Mouse (Mus musculus) embryonic facial prominence, embryonic 12.5 days (tissue): ENCODE measurements around the gene Slit3. TPM values are rescaled to one million over a fixed set of nuclear protein-coding genes. Genes with fewer than 3 reads are reported as not detected.

ENCODE experiments used
- ATAC-seq: fragments of 200-750 bp; cut with Nextera tagmentation; 2 replicates; pipeline ENCODE4 v1.8.0; 2017; ENCODE audit not compliant: insufficient number of reproducible peaks, insufficient read depth, low FRiP score, low TSS enrichment
- H3K27ac ChIP-seq: fragments of 300-500 bp; sonication (generic); 2 replicates; pipeline ENCODE4 v1.5.1; 2016; ENCODE audit warnings: mild to moderate bottlenecking
- H3K27me3 ChIP-seq: fragments of 300-500 bp; sonication (generic); 2 replicates; pipeline ENCODE4 v1.6.1; 2016; ENCODE audit warnings: mild to moderate bottlenecking, moderate library complexity
- H3K36me3 ChIP-seq: fragments of 300-500 bp; sonication (generic); 2 replicates; pipeline ENCODE4 v1.6.1; 2016; ENCODE audit warnings: mild to moderate bottlenecking
- H3K4me1 ChIP-seq: fragments of 300-500 bp; sonication (generic); 2 replicates; pipeline ENCODE4 v1.6.1; 2016
- H3K4me2 ChIP-seq: fragments of 300-500 bp; sonication (generic); replicated peaks from 2 replicates; pipeline ENCODE4 v1.6.1; 2016; ENCODE audit warnings: mild to moderate bottlenecking, moderate library complexity
- H3K4me3 ChIP-seq: fragments of 300-500 bp; sonication (generic); 2 replicates; pipeline ENCODE4 v1.5.1; 2016; ENCODE audit warnings: mild to moderate bottlenecking
- H3K9ac ChIP-seq: fragments of 300-500 bp; sonication (generic); 2 replicates; pipeline ENCODE4 v1.6.1; 2016; ENCODE audit warnings: mild to moderate bottlenecking, moderate library complexity
- H3K9me3 ChIP-seq: fragments of 300-500 bp; sonication (generic); 2 replicates; pipeline ENCODE4 v1.6.1; 2016; ENCODE audit warnings: mild to moderate bottlenecking, moderate library complexity
- WGBS: fragments of 180-500 bp; shearing (Covaris S2); methylation state at CpG from one replicate; pipeline ENCODE4 v1.1.7; 2016; 5-methylcytosine and 5-hydroxymethylcytosine counted together
- polyA plus RNA-seq: library from polyadenylated mRNA; unstranded; fragments of >200 nt; fragmentation: Nextera tagmentation; extraction: Ambion mirVana; gene quantifications from 2 replicates; pipeline ENCODE4 v1.2.1, GENCODE M21; 2016

Gene Slit3
- polyA plus RNA-seq, 1 experiment from 2014 or later = 33.5 TPM

DNA sequence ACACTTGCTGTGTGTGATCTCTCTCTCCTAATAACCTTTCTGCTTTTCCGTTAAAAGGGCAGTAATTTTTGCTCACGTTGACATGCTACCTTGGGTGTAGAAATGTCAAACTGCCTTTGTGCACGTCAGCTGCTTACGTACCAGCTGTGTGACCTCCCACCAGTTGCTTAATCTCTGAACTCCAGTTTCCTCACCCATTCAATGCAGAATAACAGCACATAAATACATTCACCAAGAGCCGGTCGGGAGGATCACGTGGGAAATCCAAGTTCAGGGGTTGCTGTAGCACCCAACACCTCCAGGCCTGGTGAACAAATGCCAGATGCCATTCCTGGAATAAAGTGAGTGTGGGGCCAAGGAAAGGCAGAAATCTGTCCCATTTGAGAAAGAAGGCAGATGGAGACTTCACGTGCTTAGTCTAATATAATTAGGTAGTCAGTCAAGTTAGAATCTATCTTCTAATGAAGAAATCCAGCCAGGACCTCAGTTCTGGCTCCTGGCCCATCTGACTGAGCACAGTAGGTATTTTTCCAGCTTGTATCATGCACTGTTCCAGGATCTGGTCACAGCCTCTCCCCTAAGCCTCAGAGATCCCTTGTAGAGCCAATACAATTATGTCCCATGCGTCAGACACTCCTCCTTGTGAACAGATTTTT, 268.9 kb downstream of the Slit3 start:
- Histone ChIP-seq H3K4me1 (peaks cover 68% of the 10 kb centered on the region), H3K27me3 (no peaks in the 10 kb centered on the region), H3K36me3 (no peaks in the 10 kb centered on the region), H3K9ac (no peak overlapping the region), H3K4me3 (no peak overlapping the region), H3K27ac (no peak overlapping the region), H3K9me3 (no peaks in the 10 kb centered on the region), H3K4me2 (no peak overlapping the region)
- no peak for ATAC-seq
- WGBS = 57% methylated on average over 9 of the region's 9 CpGs

GRCm38 (mm10) chr11:35393815-35394214, 272.8 kb downstream of the Slit3 start:
- peaks cover 35% of the 10 kb centered on the region for H3K4me1 ChIP-seq
- WGBS = 26% methylated on average over 5 of the region's 5 CpGs
- no peak for ATAC-seq

GRCm38 (mm10) chr11:35395376-35395775, 274.4 kb downstream of the Slit3 start:
- Histone ChIP-seq H3K4me1 (peaks cover 23% of the 10 kb centered on the region), H3K4me2 (no peak overlapping the region), H3K9me3 (no peaks in the 10 kb centered on the region), H3K36me3 (no peaks in the 10 kb centered on the region), H3K27me3 (no peaks in the 10 kb centered on the region), H3K4me3 (no peak overlapping the region), H3K27ac (no peak overlapping the region), H3K9ac (no peak overlapping the region)
- no peak for ATAC-seq
- WGBS = 65% methylated on average over 8 of the region's 8 CpGs

More at GRCm38 (mm10) chr11:35393815-35394214, 272.8 kb downstream of the Slit3 start:
- Histone ChIP-seq H3K36me3 (no peaks in the 10 kb centered on the region), H3K4me3 (no peak overlapping the region), H3K9me3 (no peaks in the 10 kb centered on the region), H3K27me3 (no peaks in the 10 kb centered on the region), H3K9ac (no peak overlapping the region), H3K27ac (peak overlapping the region; percentile 38; the same call in 1 of the 2 replicates), H3K4me2 (no peak overlapping the region)

DNA sequence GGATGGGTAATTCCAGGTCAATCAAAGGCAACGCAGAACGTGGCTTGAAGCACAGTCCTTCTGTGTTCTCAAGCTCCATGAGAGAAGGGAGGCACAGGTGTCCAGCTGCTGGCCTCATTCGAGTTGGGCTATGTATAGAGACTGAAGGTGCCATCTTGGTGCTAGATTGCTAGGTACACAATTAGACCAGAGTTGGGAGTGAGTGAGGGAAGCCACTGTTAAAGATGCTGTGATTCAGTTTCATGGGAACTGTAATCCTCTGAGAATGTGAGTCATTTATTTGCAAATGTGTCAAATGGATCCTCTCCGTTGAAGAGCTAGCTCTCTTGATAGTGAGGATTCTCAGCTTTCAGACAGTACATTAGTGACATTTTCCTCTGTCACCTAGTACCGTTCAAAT, 277.3 kb downstream of the Slit3 start:
- Histone ChIP-seq H3K27ac (no peak overlapping the region), H3K27me3 (no peaks in the 10 kb centered on the region), H3K4me2 (no peak overlapping the region), H3K9me3 (no peaks in the 10 kb centered on the region), H3K9ac (no peak overlapping the region), H3K4me1 (peaks cover 13% of the 10 kb centered on the region), H3K4me3 (no peak overlapping the region), H3K36me3 (no peaks in the 10 kb centered on the region)
- 84% methylated on average over 5 of the region's 5 CpGs for WGBS
- ATAC-seq = no peak

DNA sequence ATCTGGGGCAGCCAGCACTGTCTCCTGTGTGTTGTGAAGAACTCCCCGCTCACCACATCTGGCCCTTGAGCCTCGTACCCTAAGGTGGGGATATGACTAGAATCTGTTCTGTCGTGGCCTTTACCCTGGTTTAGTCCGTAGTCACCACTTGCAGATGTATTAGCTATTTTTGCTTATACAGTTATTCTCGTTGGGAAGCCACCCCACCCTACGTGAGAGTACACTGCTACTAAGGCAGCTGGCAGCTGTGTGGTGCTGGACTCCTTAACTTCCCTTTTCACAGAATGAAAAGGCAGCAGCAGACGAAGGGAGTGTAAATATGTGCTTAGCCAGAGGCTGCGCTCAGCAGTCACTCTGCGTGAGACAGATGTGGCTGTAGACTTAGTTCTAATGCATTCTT, 282.5 kb downstream of the Slit3 start:
- Histone ChIP-seq H3K9me3 (no peaks in the 10 kb centered on the region), H3K27ac (no peak overlapping the region), H3K36me3 (no peaks in the 10 kb centered on the region), H3K4me2 (no peak overlapping the region), H3K9ac (no peak overlapping the region), H3K27me3 (no peaks in the 10 kb centered on the region), H3K4me1 (peaks cover 20% of the 10 kb centered on the region), H3K4me3 (no peak overlapping the region)
- WGBS = 86% methylated on average over 9 of the region's 9 CpGs
- no peak for ATAC-seq

DNA sequence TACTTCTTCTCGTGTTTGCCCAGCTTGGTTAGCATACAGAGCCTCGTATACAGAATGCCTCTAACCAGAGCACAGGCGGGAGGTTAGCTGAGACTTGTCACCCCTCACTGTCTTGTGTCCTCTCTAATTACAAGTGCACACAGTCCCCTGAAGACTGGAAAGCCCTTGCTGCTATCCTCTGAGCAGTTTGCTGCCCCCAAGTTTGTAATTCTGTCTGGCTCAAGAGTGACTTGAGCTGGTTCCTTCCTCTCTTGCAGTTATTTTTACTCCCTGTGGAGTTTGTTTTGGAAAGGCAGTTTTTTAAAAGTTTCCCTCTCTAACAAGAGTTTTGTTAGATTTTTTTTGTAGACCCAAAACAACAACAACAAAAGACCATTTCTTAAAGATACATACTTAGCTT, 285.0 kb downstream of the Slit3 start:
- no peak overlapping the region for H3K27ac ChIP-seq
- no peaks in the 10 kb centered on the region for H3K36me3 ChIP-seq
- no peak for ATAC-seq
- no peak overlapping the region for H3K4me3 ChIP-seq
- 12% methylated on average over 3 of the region's 3 CpGs for WGBS
- H3K4me2 ChIP-seq = no peak overlapping the region
- no peaks in the 10 kb centered on the region for H3K9me3 ChIP-seq
- peaks cover 20% of the 10 kb centered on the region for H3K4me1 ChIP-seq
- H3K27me3 ChIP-seq = no peaks in the 10 kb centered on the region
- no peak overlapping the region for H3K9ac ChIP-seq

GRCm38 (mm10) chr11:35406522-35406921, 285.5 kb downstream of the Slit3 start:
- 60% methylated on average over 6 of the region's 6 CpGs for WGBS
- no peaks in the 10 kb centered on the region for H3K9me3 ChIP-seq
- no peak overlapping the region for H3K4me2 ChIP-seq
- ATAC-seq = no peak
- H3K9ac ChIP-seq = no peak overlapping the region
- no peaks in the 10 kb centered on the region for H3K36me3 ChIP-seq
- peaks cover 20% of the 10 kb centered on the region for H3K4me1 ChIP-seq
- H3K27me3 ChIP-seq = no peaks in the 10 kb centered on the region
- H3K27ac ChIP-seq = no peak overlapping the region
- no peak overlapping the region for H3K4me3 ChIP-seq

- no peak for ATAC-seq
These were observed 286.5 kb downstream of the Slit3 start for GRCm38 (mm10) chr11:35407341-35408154.

DNA sequence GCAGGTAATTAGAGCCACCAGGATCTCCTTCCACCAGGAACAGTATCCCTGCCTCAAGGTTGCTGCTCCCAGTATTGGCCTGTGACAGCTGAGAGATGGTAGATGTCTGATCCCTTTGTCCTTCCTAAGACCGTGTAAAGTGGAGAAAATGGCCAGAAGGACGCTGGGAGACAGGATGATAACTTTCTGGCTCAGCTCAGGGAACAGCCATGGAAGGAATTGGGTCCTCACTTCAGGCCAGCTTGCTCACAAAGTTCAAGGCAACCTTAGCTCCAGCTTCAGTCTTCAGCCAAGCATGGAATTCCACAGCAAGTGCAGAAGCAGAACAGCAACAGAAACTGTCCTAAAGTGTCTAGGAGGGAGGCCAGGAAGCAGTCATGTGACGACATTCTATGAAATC, 289.4 kb downstream of the Slit3 start:
- H3K9me3 ChIP-seq = no peaks in the 10 kb centered on the region
- no peak overlapping the region for H3K4me3 ChIP-seq
- H3K27ac ChIP-seq = no peak overlapping the region
- H3K9ac ChIP-seq = no peak overlapping the region
- H3K4me2 ChIP-seq = no peak overlapping the region
- peaks cover 25% of the 10 kb centered on the region for H3K4me1 ChIP-seq
- H3K27me3 ChIP-seq = no peaks in the 10 kb centered on the region
- 77% methylated on average over 3 of the region's 3 CpGs for WGBS
- H3K36me3 ChIP-seq = no peaks in the 10 kb centered on the region
- ATAC-seq = no peak

More at GRCm38 (mm10) chr11:35407341-35408154, 286.5 kb downstream of the Slit3 start:
- WGBS = 43% methylated on average over 12 of the region's 12 CpGs
- Histone ChIP-seq H3K9ac (no peak overlapping the region), H3K4me3 (no peak overlapping the region), H3K27ac (no peak overlapping the region), H3K4me2 (no peak overlapping the region), H3K36me3 (no peaks in the 10 kb centered on the region), H3K4me1 (peaks cover 20% of the 10 kb centered on the region), H3K9me3 (no peaks in the 10 kb centered on the region), H3K27me3 (no peaks in the 10 kb centered on the region)

DNA sequence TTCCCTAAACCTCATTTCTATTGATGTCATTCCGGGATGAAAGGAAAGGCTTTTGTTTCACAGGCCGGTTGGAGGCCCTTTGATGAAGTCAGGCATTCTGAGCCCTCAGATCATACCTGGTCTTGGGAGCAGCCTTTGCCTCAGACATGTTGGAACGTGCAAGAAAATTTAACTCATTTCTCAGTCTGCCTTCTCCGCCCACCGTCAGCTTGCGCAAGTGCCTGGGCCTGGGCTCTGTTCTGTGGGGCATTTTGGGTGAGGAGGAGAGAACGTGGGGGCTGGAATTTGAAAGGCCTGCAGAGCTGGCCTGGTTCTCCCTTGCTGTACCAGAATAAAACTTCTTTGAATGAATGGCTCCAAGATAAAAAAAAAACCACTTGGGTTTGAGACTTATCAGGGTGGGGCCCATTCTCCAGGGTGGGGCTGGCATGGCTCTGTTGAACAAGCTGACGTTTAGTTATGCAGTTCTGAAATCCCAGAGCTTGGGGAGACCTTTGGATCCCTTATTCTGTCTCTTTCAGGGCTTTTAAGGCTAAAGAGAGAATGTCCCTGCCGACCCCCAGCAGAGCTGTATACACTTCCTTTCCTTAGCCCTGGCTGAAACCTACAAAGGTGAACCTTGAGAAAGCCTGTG, 294.9 kb downstream of the Slit3 start:
- no peaks in the 10 kb centered on the region for H3K36me3 ChIP-seq
- no peaks in the 10 kb centered on the region for H3K27me3 ChIP-seq
- H3K9me3 ChIP-seq = no peaks in the 10 kb centered on the region
- H3K4me3 ChIP-seq = no peak overlapping the region
- ATAC-seq = no peak
- peak overlapping the region; percentile 71 for H3K27ac ChIP-seq
- no peak overlapping the region for H3K4me2 ChIP-seq
- WGBS = 51% methylated on average over 9 of the region's 9 CpGs
- peaks cover 44% of the 10 kb centered on the region for H3K4me1 ChIP-seq
- H3K9ac ChIP-seq = no peak overlapping the region

DNA sequence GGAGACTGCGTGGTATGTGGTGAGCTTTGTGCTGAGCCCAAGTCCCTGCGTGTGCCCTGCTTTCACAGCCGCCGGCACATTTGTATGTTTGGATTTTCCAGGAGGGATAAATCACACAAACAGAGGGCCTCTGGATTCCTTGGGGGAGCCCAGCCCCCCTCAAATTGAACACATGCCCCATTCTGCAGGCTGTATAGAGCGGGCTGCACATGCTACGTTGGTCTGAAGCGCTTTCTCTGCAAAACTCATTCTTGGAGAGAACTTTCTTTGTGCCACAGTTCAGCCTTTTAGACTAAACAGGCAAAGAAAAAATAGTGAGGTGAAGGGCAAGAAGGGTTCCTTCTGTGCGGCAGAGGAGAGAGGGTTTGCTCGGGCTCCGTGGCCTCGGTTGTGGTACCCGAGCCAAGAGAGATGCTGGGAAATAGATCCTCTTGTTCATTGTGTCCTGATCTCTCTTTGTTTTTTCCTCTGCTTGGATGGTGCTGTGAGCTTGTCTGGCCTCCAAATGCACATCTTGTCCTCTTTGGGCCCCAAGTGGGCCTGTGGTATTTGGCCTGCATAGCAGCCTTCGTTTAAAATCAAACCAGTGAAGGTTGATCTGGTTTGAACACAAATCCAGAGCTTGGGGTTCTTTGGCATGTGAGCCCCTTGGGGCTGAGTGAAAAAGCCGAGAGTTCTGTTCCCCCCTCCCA, 295.5 kb downstream of the Slit3 start:
- WGBS = 38% methylated on average over 14 of the region's 14 CpGs
- H3K9ac ChIP-seq = no peak overlapping the region
- ATAC-seq = no peak

More for the DNA sequence above, 295.5 kb downstream of the Slit3 start:
- Histone ChIP-seq H3K27me3 (no peaks in the 10 kb centered on the region), H3K4me3 (no peak overlapping the region), H3K36me3 (no peaks in the 10 kb centered on the region), H3K4me2 (no peak overlapping the region), H3K4me1 (peaks cover 44% of the 10 kb centered on the region), H3K27ac (peak overlapping the region; percentile 71), H3K9me3 (no peaks in the 10 kb centered on the region)
